Comparison of ENCODE assay signal across 7 mouse cellular contexts in the genomic region with DNA sequence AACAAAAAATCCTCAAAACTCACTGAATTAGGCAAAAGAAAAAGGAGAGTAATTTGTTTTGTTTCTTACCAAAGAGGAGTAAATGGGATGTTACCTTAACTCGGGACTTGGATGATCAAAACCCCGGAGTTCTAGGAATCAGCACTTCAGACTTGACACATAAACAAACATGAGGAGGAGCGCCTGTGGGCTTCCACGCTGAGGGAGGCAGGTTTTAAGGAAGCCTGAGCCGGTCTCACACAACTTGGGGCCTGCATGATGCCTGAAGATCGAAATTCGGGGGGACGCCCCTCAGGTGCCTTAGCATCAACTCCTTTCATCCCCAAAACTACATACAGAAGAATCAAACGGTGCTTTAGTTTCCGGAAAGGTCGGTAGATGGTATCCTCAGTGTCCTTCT.
DNase-seq lines count a peak whose midpoint lies in the region; ATAC-seq and TF ChIP-seq lines count a peak whose summit lies in the region.

No protein-coding gene starts in this region.

- whole genome bisulfite sequencing in lung, postnatal 0 days = 23% methylated on average over 11 of the region's 11 CpGs
- whole genome bisulfite sequencing in hindbrain, embryonic 13.5 days = 18% methylated on average over 11 of the region's 11 CpGs
- 18% methylated on average over 11 of the region's 11 CpGs for WGBS in liver, postnatal 0 days (ENCODE audit: insufficient replicate concordance)

- H3K36me3 ChIP-seq in lung, postnatal 0 days (ENCODE audit: insufficient read depth, low read length) = no peaks in the 10 kb centered on the region
- no peaks in the 10 kb centered on the region for H3K36me3 ChIP-seq in hindbrain, embryonic 13.5 days
- no peaks in the 10 kb centered on the region for H3K36me3 ChIP-seq in liver, postnatal 0 days (replicated peaks; ENCODE audit: insufficient read depth, low read length)

- H3K27me3 ChIP-seq in lung, postnatal 0 days (replicated peaks; ENCODE audit: insufficient read depth, low read length) = no peaks in the 10 kb centered on the region
- H3K27me3 ChIP-seq in hindbrain, embryonic 13.5 days = no peaks in the 10 kb centered on the region
- no peaks in the 10 kb centered on the region for H3K27me3 ChIP-seq in liver, postnatal 0 days (ENCODE audit: insufficient read depth, low read length)

- no peaks in the 10 kb centered on the region for H3K9me3 ChIP-seq in lung, postnatal 0 days (ENCODE audit: low read length)
- no peaks in the 10 kb centered on the region for H3K9me3 ChIP-seq in hindbrain, embryonic 13.5 days
- no peaks in the 10 kb centered on the region for H3K9me3 ChIP-seq in liver, postnatal 0 days (ENCODE audit: low read length)

- H3K4me3 ChIP-seq in lung, postnatal 0 days (ENCODE audit: low read depth, low read length) = peak overlapping the region; percentile 35
- H3K4me3 ChIP-seq in hindbrain, embryonic 13.5 days = peak overlapping the region; percentile 45
- H3K4me3 ChIP-seq in liver, postnatal 0 days (ENCODE audit: low read depth, low read length) = no peak overlapping the region; the same call in 1 of the 2 replicates

- no peak for ATAC-seq in lung, postnatal 0 days
- no peak for ATAC-seq in hindbrain, embryonic 13.5 days (ENCODE audit: low FRiP score)
- ATAC-seq in liver, postnatal 0 days = no peak

- TF ChIP-seq EP300 in lung, postnatal 0 days (IDR thresholded peaks at IDR 0.05) = no peak
- no peak for TF ChIP-seq EP300 in liver, postnatal 0 days (IDR thresholded peaks at IDR 0.05; ENCODE audit: low read depth)

- TF ChIP-seq CTCF in lung, postnatal 0 days (IDR thresholded peaks at IDR 0.05) = no peak
- TF ChIP-seq CTCF in liver, postnatal 0 days (IDR thresholded peaks at IDR 0.05; ENCODE audit: low read depth) = no peak

- no peak overlapping the region for H3K9ac ChIP-seq in lung, postnatal 0 days (replicated peaks; ENCODE audit: low read depth)
- H3K9ac ChIP-seq in hindbrain, embryonic 13.5 days = peak overlapping the region; percentile 80
- H3K9ac ChIP-seq in liver, postnatal 0 days (replicated peaks) = no peak overlapping the region

- H3K4me2 ChIP-seq in lung, postnatal 0 days (replicated peaks; ENCODE audit: low read depth, low read length) = peak overlapping the region; percentile 61
- peak overlapping the region; percentile 67 for H3K4me2 ChIP-seq in hindbrain, embryonic 13.5 days
- 0 out of 2 replicates have a peak overlapping the region, but pooled peaks have one; percentile 66 for H3K4me2 ChIP-seq in liver, postnatal 0 days (ENCODE audit: low read depth, low read length)

- DNase-seq in lung, postnatal 0 days (ENCODE audit: low spot score) = no peak
- DNase-seq in lung, postnatal 4 days = no peak
- DNase-seq in liver, postnatal 0 days = no peak
- DNase-seq in frontal cortex, postnatal 10 days (ENCODE audit: low spot score in 2 of 2) = no peak
- no peak for DNase-seq in urinary bladder, postnatal 10 days (ENCODE audit: low spot score)
- no peak for DNase-seq in adrenal gland, adult 18-20 months (ENCODE audit: low spot score in 2 of 2)

- no peak overlapping the region for H3K27ac ChIP-seq in lung, postnatal 0 days (ENCODE audit: low read length)
- peak overlapping the region; percentile 91 for H3K27ac ChIP-seq in hindbrain, embryonic 13.5 days
- H3K27ac ChIP-seq in liver, postnatal 0 days (ENCODE audit: low read depth) = no peak overlapping the region

- no peaks in the 10 kb centered on the region for H3K4me1 ChIP-seq in lung, postnatal 0 days (ENCODE audit: insufficient read depth, low read depth, low read length)
- H3K4me1 ChIP-seq in hindbrain, embryonic 13.5 days (replicated peaks) = peaks cover 41% of the 10 kb centered on the region
- no peaks in the 10 kb centered on the region; the same call in 1 of the 2 replicates for H3K4me1 ChIP-seq in liver, postnatal 0 days (ENCODE audit: insufficient read depth)
